Mouse (Mus musculus) neutrophil, adult 5-6 weeks (primary cell): ENCODE results near the gene Acadm. TPM values are rescaled to one million over a fixed set of nuclear protein-coding genes. Genes with fewer than 3 reads are reported as not detected.
A peak's percentile ranks its signal among the peaks of the same experiment; 100 is the strongest.

Experiments used
- ATAC-seq: fragments of 151-379, 151-347 bp; 2 replicates; pipeline ENCODE4 v1.8.0; 2017; ENCODE audit warnings: mild to moderate bottlenecking, moderate TSS enrichment; ENCODE audit not compliant: insufficient number of reproducible peaks, poor library complexity, low FRiP score, severe bottlenecking; ENCODE audit errors: extremely low read depth
- total RNA-seq: library from RNA; stranded (forward); fragments of 200-1000 nt; gene quantifications from 2 replicates; pipeline ENCODE4 v1.2.3, GENCODE M21; 2017

Gene Acadm
- total RNA-seq: 157 and 170 TPM in 2 replicates

- ATAC-seq: peak; percentile 94
These were observed at the start of gene Acadm for GRCm38 (mm10) chr3:153944335-153944990. Gene Acadm (minus strand): TSS chr3:153944632.

GRCm38 (mm10) chr3:153984428-153985340 is 40.3 kb upstream of the Acadm start:
- ATAC-seq: no peak

GRCm38 (mm10) chr3:153980611-153981010 is 36.2 kb upstream of the Acadm start:
- no peak for ATAC-seq

GRCm38 (mm10) chr3:153975791-153976190 is 31.4 kb upstream of the Acadm start:
- no peak for ATAC-seq

- ATAC-seq: no peak
These were observed 30.6 kb upstream of the Acadm start for GRCm38 (mm10) chr3:153975060-153975459.

- no peak for ATAC-seq
These were observed 29.7 kb upstream of the Acadm start for GRCm38 (mm10) chr3:153973949-153974760.

GRCm38 (mm10) chr3:153973171-153973948 is 28.9 kb upstream of the Acadm start, which contains the start of gene Slc44a5:
Gene Slc44a5 (plus strand): TSS chr3:153973436.
- no peak for ATAC-seq

- no peak for ATAC-seq
These were observed 25.0 kb upstream of the Acadm start for GRCm38 (mm10) chr3:153969451-153969850.

- no peak for ATAC-seq
These were observed 24.1 kb upstream of the Acadm start for GRCm38 (mm10) chr3:153968549-153968948.

GRCm38 (mm10) chr3:153967447-153967846 is 23.0 kb upstream of the Acadm start:
- no peak for ATAC-seq

GRCm38 (mm10) chr3:153961632-153962389 is 17.4 kb upstream of the Acadm start:
- ATAC-seq: no peak; the same call in 1 of the 2 replicates

- no peak for ATAC-seq
These were observed 16.5 kb upstream of the Acadm start for GRCm38 (mm10) chr3:153960884-153961283.

GRCm38 (mm10) chr3:153959731-153960207 is 15.3 kb upstream of the Acadm start:
- ATAC-seq: no peak

- peak; percentile 51; the same call in 1 of the 2 replicates for ATAC-seq
These were observed 14.8 kb upstream of the Acadm start for GRCm38 (mm10) chr3:153959035-153959730.

- ATAC-seq: no peak
These were observed 13.5 kb upstream of the Acadm start for GRCm38 (mm10) chr3:153957916-153958315.

- no peak for ATAC-seq
These were observed 3.7 kb upstream of the Acadm start for GRCm38 (mm10) chr3:153948176-153948575.

GRCm38 (mm10) chr3:153947271-153947670 is 2.8 kb upstream of the Acadm start:
- no peak for ATAC-seq
